Mouse (Mus musculus): ENCODE measurements around the gene Cacng3. TPM values are rescaled to one million over a fixed set of nuclear protein-coding genes. Genes with fewer than 3 reads are reported as not detected.

Gene Cacng3
- polyA plus RNA-seq, 2 experiments: 0.06 TPM; not detected in 1

DNA sequence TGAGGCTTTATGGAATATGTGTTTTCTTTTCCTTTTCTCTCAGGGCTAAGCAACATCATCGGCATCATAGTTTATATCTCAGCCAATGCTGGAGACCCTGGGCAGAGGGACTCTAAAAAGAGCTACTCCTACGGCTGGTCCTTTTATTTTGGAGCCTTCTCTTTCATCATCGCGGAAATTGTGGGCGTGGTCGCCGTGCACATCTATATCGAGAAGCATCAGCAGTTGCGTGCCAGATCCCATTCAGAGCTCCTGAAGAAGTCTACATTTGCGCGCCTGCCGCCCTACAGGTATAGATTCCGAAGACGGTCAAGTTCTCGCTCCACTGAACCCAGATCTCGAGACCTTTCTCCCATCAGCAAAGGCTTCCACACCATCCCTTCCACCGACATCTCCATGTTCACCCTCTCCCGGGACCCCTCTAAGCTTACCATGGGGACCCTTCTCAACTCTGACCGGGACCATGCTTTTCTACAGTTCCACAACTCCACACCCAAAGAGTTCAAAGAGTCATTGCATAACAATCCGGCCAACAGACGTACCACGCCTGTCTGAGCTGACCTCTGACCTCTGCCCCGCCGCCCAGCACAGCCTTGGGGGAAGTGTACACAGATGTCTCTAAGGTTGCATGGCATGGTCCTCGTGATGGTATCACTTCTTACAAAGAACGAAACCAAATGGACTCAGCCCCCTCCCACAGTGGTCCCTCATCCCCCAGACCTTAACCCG lies 98.2 kb downstream of the Cacng3 start:
- H3K4me2 ChIP-seq (replicated peaks; ENCODE audit: low read depth, low read length, severe bottlenecking): no peak overlapping the region
- no peak overlapping the region for H3K9ac ChIP-seq (ENCODE audit: low read depth, low read length, severe bottlenecking)
- no peaks in the 10 kb centered on the region for H3K4me1 ChIP-seq (ENCODE audit: control insufficient read depth, insufficient read depth, low read length)
- WGBS: 85% methylated on average over 27 of the region's 27 CpGs
- no peaks in the 10 kb centered on the region for H3K9me3 ChIP-seq (ENCODE audit: control insufficient read depth, low read length)
- DNase-seq (ENCODE audit: low spot score) (no peak), ATAC-seq (ENCODE audit: low FRiP score, low read depth) (no peak)
- H3K4me3 ChIP-seq (replicated peaks; ENCODE audit: low read length): no peak overlapping the region
- TF ChIP-seq POLR2A (IDR thresholded peaks at IDR 0.05; ENCODE audit: borderline replicate concordance, extremely low read depth, insufficient read depth, insufficient read length): no peak
- H3K27ac ChIP-seq (replicated peaks; ENCODE audit: low read depth, low read length): no peak overlapping the region
- no peaks in the 10 kb centered on the region for H3K27me3 ChIP-seq (ENCODE audit: control insufficient read depth, insufficient read depth, low read length)
- no peaks in the 10 kb centered on the region for H3K36me3 ChIP-seq (ENCODE audit: control insufficient read depth, insufficient read depth, low read length)

DNA sequence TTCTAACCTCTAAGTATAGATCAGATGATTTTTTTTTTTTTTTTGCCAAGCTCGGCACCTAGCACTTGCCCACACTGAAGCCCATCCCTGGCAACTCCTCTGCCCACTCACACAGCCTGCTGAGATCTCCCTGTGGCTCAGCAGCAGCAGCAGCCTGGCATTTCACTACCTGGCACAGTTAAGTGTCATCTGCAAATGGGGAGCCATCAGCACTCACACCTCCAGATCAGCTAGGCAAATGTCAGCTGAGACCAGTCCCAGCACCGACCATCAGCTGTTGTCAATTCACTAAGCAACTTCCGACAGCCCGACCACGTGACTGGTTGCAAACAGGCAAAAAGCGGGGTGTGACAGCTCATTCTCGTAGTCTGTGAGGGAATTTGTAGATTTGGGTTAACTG lies 109.3 kb downstream of the Cacng3 start:
- Histone ChIP-seq H3K27me3 (ENCODE audit: control insufficient read depth, insufficient read depth, low read length) (no peaks in the 10 kb centered on the region), H3K9ac (ENCODE audit: low read depth, low read length, severe bottlenecking) (no peak overlapping the region), H3K9me3 (ENCODE audit: control insufficient read depth, low read length) (no peaks in the 10 kb centered on the region), H3K27ac (replicated peaks; ENCODE audit: low read depth, low read length) (no peak overlapping the region), H3K36me3 (ENCODE audit: control insufficient read depth, insufficient read depth, low read length) (no peaks in the 10 kb centered on the region), H3K4me3 (replicated peaks; ENCODE audit: low read length) (no peak overlapping the region), H3K4me1 (ENCODE audit: control insufficient read depth, insufficient read depth, low read length) (no peaks in the 10 kb centered on the region), H3K4me2 (replicated peaks; ENCODE audit: low read depth, low read length, severe bottlenecking) (no peak overlapping the region)
- TF ChIP-seq POLR2A (IDR thresholded peaks at IDR 0.05; ENCODE audit: borderline replicate concordance, extremely low read depth, insufficient read depth, insufficient read length): no peak
- DNase-seq (ENCODE audit: low spot score) (no peak), ATAC-seq (ENCODE audit: low FRiP score, low read depth) (no peak)
- WGBS: 60% methylated on average over 7 of the region's 7 CpGs

DNA sequence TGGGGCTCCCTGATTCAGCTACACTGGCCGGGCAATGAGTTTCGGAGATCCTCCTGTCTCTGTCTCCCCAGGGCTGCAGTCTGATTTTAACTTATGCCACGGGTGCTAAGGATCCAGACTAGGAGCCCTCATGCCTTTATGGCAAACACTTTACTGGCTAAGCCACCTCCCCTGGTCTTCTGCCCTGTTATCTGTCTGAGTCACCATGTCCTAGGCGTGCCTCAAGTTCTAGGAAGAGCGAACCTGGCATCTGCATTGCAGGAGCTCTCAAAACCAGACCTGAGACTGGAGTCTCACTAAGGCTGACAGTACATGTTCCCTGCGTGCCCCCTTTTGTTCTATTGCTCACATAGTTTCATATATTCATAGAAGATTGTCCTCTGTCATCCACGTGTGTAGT lies 119.6 kb downstream of the Cacng3 start:
- H3K9ac ChIP-seq (ENCODE audit: low read depth, low read length, severe bottlenecking): no peak overlapping the region
- TF ChIP-seq POLR2A (IDR thresholded peaks at IDR 0.05; ENCODE audit: borderline replicate concordance, extremely low read depth, insufficient read depth, insufficient read length): no peak
- no peaks in the 10 kb centered on the region for H3K36me3 ChIP-seq (ENCODE audit: control insufficient read depth, insufficient read depth, low read length)
- no peaks in the 10 kb centered on the region for H3K9me3 ChIP-seq (ENCODE audit: control insufficient read depth, low read length)
- no peak for ATAC-seq (ENCODE audit: low FRiP score, low read depth)
- WGBS: 91% methylated on average over 7 of the region's 7 CpGs
- no peak for DNase-seq (ENCODE audit: low spot score)
- H3K27me3 ChIP-seq (ENCODE audit: control insufficient read depth, insufficient read depth, low read length): no peaks in the 10 kb centered on the region
- H3K4me1 ChIP-seq (ENCODE audit: control insufficient read depth, insufficient read depth, low read length): no peaks in the 10 kb centered on the region
- H3K4me2 ChIP-seq (replicated peaks; ENCODE audit: low read depth, low read length, severe bottlenecking): no peak overlapping the region
- H3K27ac ChIP-seq (replicated peaks; ENCODE audit: low read depth, low read length): no peak overlapping the region
- no peak overlapping the region for H3K4me3 ChIP-seq (replicated peaks; ENCODE audit: low read length)

DNA sequence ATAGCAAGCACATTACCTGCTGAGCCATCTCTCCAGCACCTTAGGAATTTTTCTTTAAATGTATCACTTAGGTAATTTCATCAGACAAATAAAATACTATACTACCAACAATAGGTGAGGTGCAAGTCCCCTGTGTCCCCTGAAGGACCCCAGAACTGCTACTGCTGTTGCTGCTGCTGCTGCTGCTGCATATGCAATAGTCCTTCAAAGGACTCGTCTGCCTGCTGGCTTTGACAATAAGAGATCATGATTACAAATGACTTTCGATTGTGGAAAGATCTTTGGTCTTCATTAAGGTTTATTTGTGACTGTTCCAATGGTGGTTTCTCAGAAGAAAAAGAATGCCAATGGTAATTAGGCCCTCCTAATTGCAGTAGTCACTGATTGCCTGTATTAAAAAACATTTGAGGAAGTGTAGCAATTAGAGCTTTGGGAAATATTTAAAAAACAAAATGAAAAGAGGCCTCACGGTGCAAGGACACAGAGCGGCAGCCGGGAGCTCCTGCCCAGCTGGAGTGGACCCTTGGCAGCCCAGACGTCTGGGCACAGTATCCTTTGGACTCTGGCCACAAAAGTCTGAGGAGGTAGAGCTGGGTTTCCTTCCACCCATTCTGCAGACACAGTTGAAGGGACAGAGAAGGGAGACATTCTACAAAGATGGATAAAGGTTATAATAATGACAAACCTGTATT lies 123.5 kb downstream of the Cacng3 start:
- no peak overlapping the region for H3K4me3 ChIP-seq (replicated peaks; ENCODE audit: low read length)
- H3K4me2 ChIP-seq (replicated peaks; ENCODE audit: low read depth, low read length, severe bottlenecking): no peak overlapping the region
- TF ChIP-seq POLR2A (IDR thresholded peaks at IDR 0.05; ENCODE audit: borderline replicate concordance, extremely low read depth, insufficient read depth, insufficient read length): no peak
- DNase-seq (ENCODE audit: low spot score) (no peak), ATAC-seq (ENCODE audit: low FRiP score, low read depth) (no peak)
- no peak overlapping the region for H3K27ac ChIP-seq (replicated peaks; ENCODE audit: low read depth, low read length)
- no peak overlapping the region for H3K9ac ChIP-seq (ENCODE audit: low read depth, low read length, severe bottlenecking)
- WGBS: 54% methylated on average over 6 of the region's 6 CpGs
- no peaks in the 10 kb centered on the region for H3K4me1 ChIP-seq (ENCODE audit: control insufficient read depth, insufficient read depth, low read length)
- H3K27me3 ChIP-seq (ENCODE audit: control insufficient read depth, insufficient read depth, low read length): no peaks in the 10 kb centered on the region
- no peaks in the 10 kb centered on the region for H3K9me3 ChIP-seq (ENCODE audit: control insufficient read depth, low read length)
- H3K36me3 ChIP-seq (ENCODE audit: control insufficient read depth, insufficient read depth, low read length): no peaks in the 10 kb centered on the region

DNA sequence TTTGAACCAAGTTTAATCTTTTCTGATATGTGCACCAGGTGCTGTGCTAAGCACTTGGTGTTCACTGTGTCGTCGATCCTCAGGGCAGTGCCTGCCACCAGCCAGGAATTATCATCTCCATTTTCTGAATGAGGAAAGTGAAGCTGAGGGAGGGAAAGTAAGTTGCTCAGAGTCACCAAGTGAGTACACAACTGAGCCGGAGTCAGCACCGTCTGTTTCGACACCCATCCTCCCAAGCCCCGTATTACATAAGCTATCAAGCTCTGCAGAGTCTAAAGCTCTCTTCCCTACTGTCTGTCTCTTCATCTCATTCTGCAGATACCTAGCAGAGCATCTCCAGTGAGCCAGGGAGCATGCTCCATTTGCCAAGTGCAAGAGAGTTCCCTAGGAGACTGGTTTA lies 124.8 kb downstream of the Cacng3 start:
- H3K27ac ChIP-seq (replicated peaks; ENCODE audit: low read depth, low read length): no peak overlapping the region
- no peaks in the 10 kb centered on the region for H3K27me3 ChIP-seq (ENCODE audit: control insufficient read depth, insufficient read depth, low read length)
- ATAC-seq (ENCODE audit: low FRiP score, low read depth): no peak
- WGBS: 89% methylated on average over 6 of the region's 6 CpGs
- H3K36me3 ChIP-seq (ENCODE audit: control insufficient read depth, insufficient read depth, low read length): no peaks in the 10 kb centered on the region
- no peaks in the 10 kb centered on the region for H3K9me3 ChIP-seq (ENCODE audit: control insufficient read depth, low read length)
- H3K4me3 ChIP-seq (replicated peaks; ENCODE audit: low read length): no peak overlapping the region
- H3K4me2 ChIP-seq (replicated peaks; ENCODE audit: low read depth, low read length, severe bottlenecking): no peak overlapping the region
- H3K4me1 ChIP-seq (ENCODE audit: control insufficient read depth, insufficient read depth, low read length): no peaks in the 10 kb centered on the region
- H3K9ac ChIP-seq (ENCODE audit: low read depth, low read length, severe bottlenecking): no peak overlapping the region
- DNase-seq (ENCODE audit: low spot score): no peak
- TF ChIP-seq POLR2A (IDR thresholded peaks at IDR 0.05; ENCODE audit: borderline replicate concordance, extremely low read depth, insufficient read depth, insufficient read length): no peak

Data from limb, embryonic 14.5 days (tissue).